ENCODE assay signal across 10 mouse cellular contexts in genomic region chr14:75635350-75635749, GRCm38 (mm10). TPM values are rescaled to one million over a fixed set of nuclear protein-coding genes. Genes with fewer than 3 reads are reported as not detected.
DNase-seq lines count a peak whose midpoint lies in the region; ATAC-seq and TF ChIP-seq lines count a peak whose summit lies in the region.
"Had no signal": no experiment of that assay in that cellular context is flagged by ENCODE, and none has a peak within 500 bp of the region (broad histone marks: within the 10 kb centered on the region; RNA-seq: fewer than 3 reads in every experiment).

No protein-coding gene starts in this region.

- no peaks in the 10 kb centered on the region for H3K27me3 ChIP-seq in hindbrain, postnatal 0 days (ENCODE audit: insufficient read depth, low read length)
- no peaks in the 10 kb centered on the region for H3K27me3 ChIP-seq in hindbrain, embryonic 14.5 days (ENCODE audit: control insufficient read depth, insufficient read depth, low read length)
- H3K27me3 ChIP-seq in midbrain, embryonic 11.5 days (ENCODE audit: control insufficient read depth, insufficient read depth, low read length) = no peaks in the 10 kb centered on the region
- H3K27me3 ChIP-seq in intestine, embryonic 16.5 days (replicated peaks; ENCODE audit: control insufficient read depth, insufficient read depth, low read length) = no peaks in the 10 kb centered on the region
- H3K27me3 ChIP-seq: embryonic facial prominence, embryonic 13.5 days; liver, embryonic 15.5 days had no signal

- TF ChIP-seq CTCF in hindbrain, postnatal 0 days (IDR thresholded peaks at IDR 0.05; ENCODE audit: low read depth) = no peak

- H3K4me2 ChIP-seq in hindbrain, postnatal 0 days (ENCODE audit: low read depth, low read length) = no peak overlapping the region
- no peak overlapping the region for H3K4me2 ChIP-seq in hindbrain, embryonic 14.5 days (replicated peaks)
- no peak overlapping the region for H3K4me2 ChIP-seq in midbrain, embryonic 11.5 days
- H3K4me2 ChIP-seq in intestine, embryonic 16.5 days (ENCODE audit: low read depth, low read length) = no peak overlapping the region
- H3K4me2 ChIP-seq: embryonic facial prominence, embryonic 13.5 days; liver, embryonic 15.5 days had no signal

- WGBS in hindbrain, postnatal 0 days = 51% methylated on average over 12 of the region's 12 CpGs
- 67% methylated on average over 12 of the region's 12 CpGs for WGBS in hindbrain, embryonic 14.5 days
- 85% methylated on average over 12 of the region's 12 CpGs for WGBS in midbrain, embryonic 11.5 days
- WGBS in intestine, embryonic 16.5 days = 57% methylated on average over 12 of the region's 12 CpGs

- no peak overlapping the region for H3K9ac ChIP-seq in hindbrain, postnatal 0 days (replicated peaks; ENCODE audit: low read length)
- no peak overlapping the region for H3K9ac ChIP-seq in hindbrain, embryonic 14.5 days
- no peak overlapping the region for H3K9ac ChIP-seq in midbrain, embryonic 11.5 days (ENCODE audit: low read length)
- H3K9ac ChIP-seq in intestine, embryonic 16.5 days (ENCODE audit: low read depth, low read length) = no peak overlapping the region
- H3K9ac ChIP-seq: embryonic facial prominence, embryonic 13.5 days; liver, embryonic 15.5 days had no signal

- DNase-seq in hindbrain, postnatal 0 days (ENCODE audit: low spot score) = peak; percentile 55
- no peak for DNase-seq in hindbrain, embryonic 14.5 days (ENCODE audit: low spot score)
- peak; percentile 16 to 28 for DNase-seq in adrenal gland, adult 18-20 months (ENCODE audit: low spot score in 2 of 2)
- DNase-seq in fibroblast of lung, adult 2 months (ENCODE audit: low read depth) = peak; percentile 48
- DNase-seq in kidney, postnatal 10 days = peak; percentile 69
- peak; percentile 26 for DNase-seq in ovary, postnatal 14 days (ENCODE audit: low spot score)
- DNase-seq in midbrain, embryonic 11.5 days (ENCODE audit: low spot score, missing footprints) = no peak

- H3K36me3 ChIP-seq in hindbrain, postnatal 0 days (ENCODE audit: insufficient read depth, low read length) = no peaks in the 10 kb centered on the region
- no peaks in the 10 kb centered on the region for H3K36me3 ChIP-seq in hindbrain, embryonic 14.5 days (replicated peaks; ENCODE audit: control insufficient read depth, insufficient read depth)
- H3K36me3 ChIP-seq in midbrain, embryonic 11.5 days (ENCODE audit: control insufficient read depth, insufficient read depth, low read length) = no peaks in the 10 kb centered on the region
- no peaks in the 10 kb centered on the region for H3K36me3 ChIP-seq in intestine, embryonic 16.5 days (ENCODE audit: control insufficient read depth, insufficient read depth, low read length)
- H3K36me3 ChIP-seq: embryonic facial prominence, embryonic 13.5 days; liver, embryonic 15.5 days had no signal

- H3K4me1 ChIP-seq in hindbrain, postnatal 0 days (ENCODE audit: insufficient read depth, low read length) = peaks cover 9% of the 10 kb centered on the region; the same call in 1 of the 2 replicates
- no peaks in the 10 kb centered on the region for H3K4me1 ChIP-seq in hindbrain, embryonic 14.5 days (replicated peaks; ENCODE audit: control insufficient read depth, insufficient read depth, low read length)
- no peaks in the 10 kb centered on the region for H3K4me1 ChIP-seq in midbrain, embryonic 11.5 days (ENCODE audit: control insufficient read depth, insufficient read depth, low read length)
- no peaks in the 10 kb centered on the region for H3K4me1 ChIP-seq in intestine, embryonic 16.5 days (ENCODE audit: control insufficient read depth, insufficient read depth, low read length)
- H3K4me1 ChIP-seq: liver, embryonic 15.5 days had no signal

- no peaks in the 10 kb centered on the region for H3K9me3 ChIP-seq in hindbrain, postnatal 0 days (ENCODE audit: low read length)
- H3K9me3 ChIP-seq in hindbrain, embryonic 14.5 days (ENCODE audit: control insufficient read depth, low read length) = no peaks in the 10 kb centered on the region
- no peaks in the 10 kb centered on the region for H3K9me3 ChIP-seq in midbrain, embryonic 11.5 days (ENCODE audit: control insufficient read depth, low read length)
- H3K9me3 ChIP-seq in intestine, embryonic 16.5 days (ENCODE audit: control insufficient read depth, low read length) = no peaks in the 10 kb centered on the region
- H3K9me3 ChIP-seq: embryonic facial prominence, embryonic 13.5 days; liver, embryonic 15.5 days had no signal

- no peak overlapping the region for H3K4me3 ChIP-seq in hindbrain, postnatal 0 days (ENCODE audit: low read length)
- H3K4me3 ChIP-seq in hindbrain, embryonic 14.5 days (replicated peaks; ENCODE audit: low read length) = no peak overlapping the region
- H3K4me3 ChIP-seq in midbrain, embryonic 11.5 days (ENCODE audit: low read depth, low read length) = no peak overlapping the region
- H3K4me3 ChIP-seq in intestine, embryonic 16.5 days (ENCODE audit: low read length) = no peak overlapping the region
- H3K4me3 ChIP-seq: embryonic facial prominence, embryonic 13.5 days; liver, embryonic 15.5 days had no signal

- no peak overlapping the region for H3K27ac ChIP-seq in hindbrain, postnatal 0 days
- H3K27ac ChIP-seq in hindbrain, embryonic 14.5 days = no peak overlapping the region
- no peak overlapping the region for H3K27ac ChIP-seq in midbrain, embryonic 11.5 days (ENCODE audit: low read depth, low read length)
- H3K27ac ChIP-seq in intestine, embryonic 16.5 days (ENCODE audit: low read length) = no peak overlapping the region
- H3K27ac ChIP-seq: embryonic facial prominence, embryonic 13.5 days; liver, embryonic 15.5 days had no signal

- no peak for ATAC-seq in hindbrain, postnatal 0 days
- ATAC-seq in hindbrain, embryonic 14.5 days (ENCODE audit: low FRiP score) = no peak
- ATAC-seq in midbrain, embryonic 11.5 days (ENCODE audit: low FRiP score) = no peak
- no peak for ATAC-seq in intestine, embryonic 16.5 days

RNA-seq across cellular contexts. Expression of gene Erich6b, which starts 6.7 kb away (rescaled TPM):
- not detected in 2 replicates for total RNA-seq in hindbrain, postnatal 0 days (2014; rRNA removed)
- not detected in 2 replicates for polyA plus RNA-seq in hindbrain, postnatal 0 days (2015; fragmentation: Nextera tagmentation; extraction: Ambion mirVana)
- polyA plus RNA-seq in hindbrain, embryonic 14.5 days (2014; fragmentation: Nextera tagmentation; extraction: Ambion mirVana) = not detected in 2 replicates
- total RNA-seq in adrenal gland, adult 18-20 months (2021) = not detected
- not detected in 2 replicates for polyA plus RNA-seq in midbrain, embryonic 11.5 days (2014; fragmentation: Nextera tagmentation; extraction: Ambion mirVana)
- polyA plus RNA-seq in intestine, embryonic 16.5 days (2015; fragmentation: Nextera tagmentation; extraction: Ambion mirVana) = not detected in 2 replicates
- polyA plus RNA-seq: embryonic facial prominence, embryonic 13.5 days; liver, embryonic 15.5 days had no signal

RNA-seq across cellular contexts. Expression of gene Spert, which starts 42.4 kb away (rescaled TPM):
- total RNA-seq in hindbrain, postnatal 0 days (2014; rRNA removed) = not detected in 2 replicates
- polyA plus RNA-seq in hindbrain, postnatal 0 days (2015; fragmentation: Nextera tagmentation; extraction: Ambion mirVana) = not detected in 2 replicates
- polyA plus RNA-seq in hindbrain, embryonic 14.5 days (2014; fragmentation: Nextera tagmentation; extraction: Ambion mirVana) = not detected in 2 replicates
- not detected for total RNA-seq in adrenal gland, adult 18-20 months (2021)
- polyA plus RNA-seq in midbrain, embryonic 11.5 days (2014; fragmentation: Nextera tagmentation; extraction: Ambion mirVana) = not detected in 2 replicates
- polyA plus RNA-seq in intestine, embryonic 16.5 days (2015; fragmentation: Nextera tagmentation; extraction: Ambion mirVana) = not detected in 2 replicates
- polyA plus RNA-seq: embryonic facial prominence, embryonic 13.5 days; liver, embryonic 15.5 days had no signal

Comparison
In these comparisons a context has a peak if more than half of its experiments do, and no peak if none do; other contexts are left out.
1. DNase-seq: peak in hindbrain, postnatal 0 days (single experiment), adrenal gland, adult 18-20 months (2 of 2), fibroblast of lung, adult 2 months (single experiment), kidney, postnatal 10 days (single experiment) and ovary, postnatal 14 days (single experiment); none in hindbrain, embryonic 14.5 days (single experiment) and midbrain, embryonic 11.5 days (single experiment).